Mouse (Mus musculus): ENCODE results near the gene Oasl1.

GRCm38 (mm10) chr5:114969609-114970215, 46.7 kb downstream of the Oasl1 start:
- no peak for TF ChIP-seq TAL1 (IDR thresholded peaks at IDR 0.05; ENCODE audit: low read length)
- TF ChIP-seq GATA1 (IDR thresholded peaks at IDR 0.05; ENCODE audit: low read length), result no peak
